Mouse (Mus musculus): ENCODE results near the gene Actn1. TPM values are rescaled to one million over a fixed set of nuclear protein-coding genes. Genes with fewer than 3 reads are reported as not detected.

The Actn1 gene
- total RNA-seq, 2 experiments from 2014 or later, result 107 to 115 TPM

DNA sequence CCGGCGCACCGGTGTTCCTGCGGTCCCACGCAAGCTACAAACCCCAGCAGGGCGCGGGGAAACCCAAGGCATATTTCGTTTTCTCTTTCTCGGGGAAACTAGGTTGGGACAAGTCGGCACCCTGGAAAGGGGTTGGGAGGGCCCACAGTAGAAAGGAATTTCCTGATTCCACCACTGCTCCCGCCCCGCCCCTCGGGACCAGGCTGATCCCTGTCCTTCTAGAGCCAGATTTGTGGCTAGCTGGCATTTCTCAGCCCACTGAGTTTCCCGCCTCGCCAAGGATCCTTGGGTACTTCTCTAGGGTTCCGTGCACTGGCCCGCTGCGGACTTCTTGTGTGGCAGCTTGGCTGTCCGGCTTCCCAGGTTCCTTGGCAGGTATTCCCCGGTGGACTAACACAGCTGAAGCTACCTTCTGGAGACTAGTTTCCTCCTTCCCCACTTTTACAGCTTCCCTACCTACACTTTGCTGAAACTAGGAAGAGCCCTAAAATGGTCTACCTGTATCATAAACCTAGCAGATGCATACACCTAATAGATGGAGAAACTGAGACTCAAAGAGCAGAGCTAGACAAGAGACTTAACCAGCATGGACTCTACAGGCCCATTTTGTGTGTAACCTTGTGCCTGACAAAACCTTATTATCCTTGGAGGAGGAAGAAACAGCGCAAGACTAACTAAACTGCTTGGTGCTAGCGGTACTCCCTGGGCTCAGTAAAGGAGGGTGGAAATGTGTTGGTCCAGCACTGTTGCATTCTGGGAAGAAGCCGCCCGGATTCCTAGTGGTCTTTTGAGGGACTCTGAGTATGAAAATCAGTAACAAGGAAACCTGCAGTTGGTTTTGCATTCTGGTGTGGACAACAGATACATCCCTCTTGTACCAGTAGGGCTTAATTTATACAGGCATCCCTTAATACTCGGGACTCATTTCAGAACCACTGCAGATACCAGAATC, 849 bp upstream of the Actn1 start:
- no peak for DNase-seq (ENCODE audit: low spot score in 2 of 2)

DNA sequence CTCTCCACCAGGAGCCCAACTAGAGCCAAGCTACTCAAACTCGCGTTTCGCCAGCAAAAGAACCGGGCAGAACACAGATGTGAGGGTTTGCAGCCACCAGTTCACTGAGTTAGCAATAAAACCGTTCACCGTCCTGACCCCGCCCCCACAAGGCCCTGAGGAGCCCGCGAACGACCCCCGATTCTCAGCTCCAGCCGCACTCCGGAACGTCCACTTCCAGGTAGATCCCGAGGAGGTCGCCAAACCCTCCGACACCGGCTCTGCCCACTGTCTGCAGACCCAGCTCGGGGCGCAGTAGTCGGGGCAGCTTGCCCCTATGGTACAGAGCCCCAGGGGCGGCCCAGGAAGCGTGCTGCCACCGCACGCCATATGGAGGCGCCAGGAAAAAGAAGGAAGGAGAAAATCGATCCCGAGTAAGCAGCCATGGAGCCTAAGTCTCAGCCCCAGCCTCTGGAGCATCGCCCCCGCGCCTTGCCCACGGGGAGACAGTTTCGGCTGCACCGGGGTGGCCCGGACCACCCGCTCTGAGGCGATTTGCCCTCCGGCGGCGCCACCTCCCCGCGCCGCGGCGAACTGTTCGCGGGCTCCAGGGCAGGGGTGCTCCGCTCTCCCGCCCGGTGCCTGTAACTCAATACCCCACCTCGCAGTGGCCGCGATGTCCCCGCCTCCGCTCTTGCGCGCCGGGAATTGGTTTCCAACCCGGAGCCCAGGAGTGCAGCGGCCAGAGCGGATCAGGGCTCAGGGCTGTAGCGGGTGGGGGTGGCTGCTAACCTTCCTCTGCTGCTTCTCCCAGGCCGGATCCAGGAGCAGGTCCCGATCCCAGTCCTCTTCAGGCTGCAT, 735 bp downstream of the Actn1 start:
- peak; percentile 51 to 61 for DNase-seq (ENCODE audit: low spot score in 2 of 2)

DNA sequence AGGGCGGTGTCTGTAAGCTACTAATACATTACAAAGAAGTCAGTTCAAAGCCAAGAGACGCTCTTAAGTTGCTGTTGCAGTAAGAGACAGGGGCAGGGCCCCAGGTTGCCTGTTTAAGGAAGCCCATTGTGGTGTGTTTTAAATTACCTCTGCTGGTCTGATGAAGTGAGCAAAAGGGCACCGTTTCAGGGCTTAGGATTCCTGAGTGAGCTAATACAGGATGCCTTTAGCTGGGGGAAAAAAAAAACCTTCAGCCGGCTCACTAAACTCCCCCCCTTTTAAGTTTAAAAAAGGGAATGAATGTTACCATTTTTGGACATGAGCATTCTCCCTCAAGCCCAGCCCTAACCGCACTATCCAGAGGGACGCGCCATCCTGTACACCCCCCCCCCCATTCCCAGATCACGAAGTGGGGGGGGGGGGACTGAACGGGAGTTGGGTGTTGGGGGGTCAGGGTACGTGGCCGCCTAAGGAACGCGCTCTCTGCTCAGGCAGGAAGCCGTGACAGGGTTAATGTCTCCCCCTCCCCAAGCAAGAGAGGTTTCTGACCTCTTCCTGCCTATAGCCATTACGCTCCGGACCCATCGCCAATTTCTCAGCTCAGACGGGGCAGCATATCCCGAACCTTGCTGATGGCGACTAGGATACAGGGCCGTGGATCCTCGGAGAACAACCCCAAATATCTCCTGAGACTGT, 1.5 kb downstream of the Actn1 start:
- no peak for DNase-seq (ENCODE audit: low spot score in 2 of 2)

DNA sequence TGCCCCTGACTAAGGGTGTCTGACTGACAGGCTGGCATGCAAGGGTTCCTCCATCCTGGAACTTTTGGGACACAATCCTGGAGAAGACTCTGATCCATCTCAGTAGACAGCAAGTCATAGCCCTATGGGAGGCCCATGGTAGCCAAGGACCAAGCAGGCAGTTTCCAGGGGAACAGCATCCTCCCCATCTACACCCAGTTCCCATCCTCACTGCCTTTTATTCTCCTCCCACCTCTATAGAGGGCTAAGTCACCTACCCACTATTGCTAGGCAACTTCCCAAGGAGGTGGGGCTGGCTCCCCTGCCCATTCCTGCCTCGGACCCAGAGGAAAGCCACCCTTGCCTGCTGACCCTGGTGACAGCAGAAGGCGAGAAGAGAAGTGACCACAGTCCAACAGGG, 8.2 kb downstream of the Actn1 start:
- DNase-seq (ENCODE audit: low spot score in 2 of 2), result no peak

DNA sequence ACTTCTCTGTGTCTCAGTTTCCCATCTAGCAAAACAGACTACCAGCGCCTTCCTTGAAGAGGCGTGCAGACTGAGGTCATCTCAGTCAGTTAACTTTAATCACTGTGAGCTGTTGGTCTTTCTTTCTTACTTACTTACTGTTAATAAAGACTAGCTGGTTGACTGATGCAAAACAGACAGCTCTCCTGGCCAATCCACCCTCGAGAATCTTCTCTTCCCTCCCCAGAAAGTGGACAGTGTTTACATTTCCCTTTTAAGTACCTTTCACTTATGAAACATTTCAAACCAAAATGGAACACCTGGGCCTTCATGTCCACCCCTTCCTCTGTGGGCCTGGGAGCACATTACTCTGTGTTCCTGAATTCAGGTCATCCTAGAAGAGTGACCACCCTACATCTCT, 8.6 kb downstream of the Actn1 start:
- no peak for DNase-seq (ENCODE audit: low spot score in 2 of 2)

DNA sequence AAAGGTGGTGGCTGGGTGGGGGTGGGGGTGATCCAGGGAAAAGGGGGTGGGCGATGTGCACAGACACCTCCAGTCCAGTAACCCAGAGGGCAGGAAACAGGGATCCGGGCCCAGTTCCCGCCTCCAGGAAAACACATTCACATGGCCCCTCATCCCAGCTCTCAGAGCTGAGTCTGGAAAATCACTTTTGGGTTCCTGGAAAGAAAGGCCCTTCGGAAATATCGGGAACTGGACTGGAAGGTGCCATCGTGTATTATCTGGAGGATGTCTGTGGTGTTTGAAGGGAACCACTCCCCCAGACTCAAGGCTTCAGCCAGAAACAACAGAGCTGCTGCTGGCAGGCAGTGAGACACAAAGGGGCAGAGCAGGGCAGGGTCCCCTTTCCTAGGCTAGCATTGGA, 10.6 kb downstream of the Actn1 start:
- DNase-seq (ENCODE audit: low spot score in 2 of 2), result no peak

DNA sequence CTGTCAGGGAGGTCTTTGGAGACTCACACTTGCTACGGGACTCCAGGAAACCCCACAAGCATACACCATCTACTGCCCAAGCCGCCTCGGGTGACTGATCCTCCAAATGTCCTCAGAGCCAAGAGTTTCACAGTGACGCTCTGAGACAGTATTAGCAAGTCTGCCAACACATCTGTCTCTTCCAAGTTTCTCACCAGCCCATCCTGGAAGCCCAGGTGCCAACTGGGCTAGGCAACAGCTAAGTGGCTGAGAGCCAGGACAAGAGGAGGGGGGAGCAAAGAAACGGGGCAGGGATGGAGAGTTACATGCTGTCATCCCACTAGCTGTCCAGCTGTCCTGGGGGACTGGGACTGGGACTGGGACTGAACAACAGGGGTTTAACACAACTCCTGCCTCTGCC, 13.1 kb downstream of the Actn1 start:
- DNase-seq (ENCODE audit: low spot score in 2 of 2), result no peak

DNA sequence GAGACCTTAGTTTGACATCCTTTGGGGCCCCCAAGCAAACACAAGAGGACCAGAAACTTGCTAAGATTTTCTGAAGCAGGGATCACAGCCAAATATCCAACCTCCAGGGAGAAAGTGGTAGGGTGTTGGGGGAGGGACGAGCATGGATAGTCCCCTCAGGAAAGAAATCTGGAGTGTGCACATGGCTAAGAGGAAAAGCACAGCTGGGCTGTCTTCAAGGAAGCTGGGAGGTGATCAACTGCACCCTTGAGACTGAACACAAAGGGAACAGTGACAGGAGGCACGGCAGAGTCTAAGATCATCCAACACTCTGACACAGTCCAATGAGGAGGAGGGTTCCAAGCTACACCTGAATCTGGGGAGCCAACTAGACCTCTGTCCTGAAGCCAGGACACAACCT, 13.7 kb downstream of the Actn1 start:
- DNase-seq (ENCODE audit: low spot score in 2 of 2), result no peak

DNA sequence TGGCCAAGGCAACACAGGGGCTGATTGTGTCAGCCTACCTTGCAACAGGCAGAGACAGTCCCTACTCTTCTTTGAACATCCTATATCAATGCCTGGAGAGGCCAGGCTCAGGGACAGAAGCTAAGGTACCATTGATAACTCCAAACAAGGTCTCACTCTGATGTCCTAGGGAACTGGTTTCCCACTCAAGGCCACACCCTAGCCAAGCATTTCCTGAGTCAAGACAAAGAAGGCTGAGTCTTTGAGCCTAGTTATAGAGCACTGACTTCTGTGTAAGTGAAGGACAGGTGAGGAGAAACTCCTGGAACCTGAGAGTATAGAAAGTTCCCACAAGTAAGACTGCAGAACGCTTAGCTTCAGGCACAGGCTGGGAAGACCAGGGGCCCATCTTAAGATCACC, 15.4 kb downstream of the Actn1 start:
- no peak for DNase-seq (ENCODE audit: low spot score in 2 of 2)

DNA sequence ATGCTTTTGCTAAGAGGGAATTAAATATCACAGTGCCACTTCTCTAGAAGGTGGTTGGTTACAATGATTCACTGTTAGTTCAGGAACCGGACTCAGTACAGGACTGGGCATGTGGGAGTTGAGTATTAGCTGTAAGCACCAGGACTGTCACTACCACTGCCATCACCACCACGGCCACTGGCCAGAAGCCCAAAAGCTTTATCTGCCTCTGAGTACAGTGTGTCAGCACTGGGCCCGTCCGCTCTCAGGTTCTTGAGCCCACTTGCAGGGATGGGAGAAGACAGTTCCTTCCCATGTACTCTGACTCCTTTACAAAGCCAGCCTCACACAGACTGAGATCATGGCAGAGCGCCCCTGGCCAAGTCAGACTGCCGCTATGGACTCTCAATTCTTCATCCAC, 16.0 kb downstream of the Actn1 start:
- no peak for DNase-seq (ENCODE audit: low spot score in 2 of 2)

DNA sequence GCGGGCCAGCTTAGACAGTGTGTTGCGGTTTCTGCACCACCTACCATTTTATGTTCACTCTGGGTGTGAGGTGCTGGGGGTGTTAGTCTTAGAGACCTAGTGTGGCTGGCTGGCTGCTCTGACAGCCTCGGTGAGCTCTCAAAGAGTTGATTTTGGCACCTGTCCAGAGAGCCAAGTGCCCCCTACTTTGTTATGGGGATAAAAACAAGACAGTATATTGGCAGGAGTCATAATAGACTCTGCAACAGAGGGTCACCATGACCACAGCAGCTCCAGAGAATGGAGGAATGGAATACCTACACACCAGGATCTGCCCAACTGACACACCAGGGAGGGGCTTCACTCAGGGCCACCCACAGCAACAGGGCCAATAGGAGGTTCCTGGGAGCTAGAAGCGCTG, 16.8 kb downstream of the Actn1 start:
- no peak for DNase-seq (ENCODE audit: low spot score in 2 of 2)

DNA sequence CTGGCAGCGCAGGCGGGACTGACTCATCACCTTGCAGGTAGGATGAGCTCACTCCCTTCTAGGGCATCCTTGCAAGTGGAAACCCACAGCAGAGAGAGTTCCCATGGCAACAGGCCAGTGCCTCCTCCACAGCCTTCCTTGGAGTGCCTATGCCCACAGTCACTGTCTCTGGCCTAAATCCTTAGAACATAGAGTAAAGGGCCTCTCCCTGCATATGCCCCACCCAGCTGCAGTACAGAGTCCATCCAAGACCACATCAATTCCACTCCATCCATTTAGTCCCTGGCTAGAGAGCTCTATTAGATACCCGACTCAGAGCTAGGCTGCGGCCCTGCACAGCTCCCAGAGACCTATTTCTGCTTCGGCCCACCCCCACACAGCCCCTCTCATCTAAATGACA, 20.7 kb downstream of the Actn1 start:
- DNase-seq (ENCODE audit: low spot score in 2 of 2), result peak; percentile 89

DNA sequence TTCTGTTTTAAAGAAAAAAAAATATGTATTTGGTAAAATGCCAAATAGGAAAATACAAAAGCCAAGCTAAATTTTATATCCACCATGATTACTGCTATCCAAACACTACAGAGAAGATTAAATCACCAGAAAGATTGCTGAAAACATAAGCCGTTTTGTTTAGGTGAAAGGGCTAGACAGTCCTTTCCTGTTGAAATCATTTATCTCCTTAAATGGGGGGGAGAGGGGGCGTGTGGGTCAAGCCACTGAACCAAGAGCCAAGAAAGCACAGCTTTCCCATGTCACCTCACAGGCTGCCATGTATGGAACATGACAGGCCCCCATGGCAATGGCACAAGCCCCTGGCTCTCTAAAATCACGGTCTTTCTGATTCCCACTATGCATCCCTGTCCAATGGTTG, 21.6 kb downstream of the Actn1 start:
- no peak for DNase-seq (ENCODE audit: low spot score in 2 of 2)

DNA sequence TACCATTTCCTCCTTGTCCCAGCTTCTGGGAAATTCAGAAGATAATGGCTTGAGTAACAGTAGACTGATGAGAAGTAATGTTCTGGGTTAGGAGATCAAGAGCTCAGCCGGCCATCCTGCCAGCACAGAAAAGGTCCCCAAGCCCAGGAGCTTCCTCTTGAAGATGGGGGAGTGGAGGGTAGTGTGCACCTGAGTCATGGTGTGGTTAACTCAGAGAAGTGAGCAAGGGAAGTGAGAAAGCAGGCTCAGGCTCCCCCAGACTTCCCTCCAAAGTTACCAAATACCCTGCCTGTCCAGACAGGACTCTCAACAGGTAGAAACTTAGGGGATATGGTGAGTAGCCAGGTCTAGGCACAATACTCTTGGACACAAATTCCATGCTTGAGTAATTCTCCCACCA, 24.9 kb downstream of the Actn1 start:
- no peak for DNase-seq (ENCODE audit: low spot score in 2 of 2)

DNA sequence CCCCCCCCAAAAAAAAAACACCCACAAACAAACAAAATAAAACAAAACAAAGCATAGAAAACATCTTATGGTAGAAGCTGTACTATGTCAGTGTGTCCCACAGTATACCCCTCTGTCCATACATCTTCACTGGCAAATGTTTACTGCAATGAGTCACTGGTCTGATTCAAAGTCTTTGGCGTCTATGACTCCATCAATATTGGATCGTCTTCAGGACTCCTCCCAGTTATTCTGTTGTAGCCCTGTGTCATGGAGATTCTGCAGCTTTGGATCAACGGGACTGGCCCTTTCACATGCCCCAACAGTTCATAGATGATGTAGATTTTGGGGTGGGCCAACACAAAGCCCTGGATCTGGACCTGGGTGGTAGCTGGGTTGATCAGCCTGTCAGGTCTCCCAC, 25.9 kb downstream of the Actn1 start:
- DNase-seq (ENCODE audit: low spot score in 2 of 2), result no peak

DNA sequence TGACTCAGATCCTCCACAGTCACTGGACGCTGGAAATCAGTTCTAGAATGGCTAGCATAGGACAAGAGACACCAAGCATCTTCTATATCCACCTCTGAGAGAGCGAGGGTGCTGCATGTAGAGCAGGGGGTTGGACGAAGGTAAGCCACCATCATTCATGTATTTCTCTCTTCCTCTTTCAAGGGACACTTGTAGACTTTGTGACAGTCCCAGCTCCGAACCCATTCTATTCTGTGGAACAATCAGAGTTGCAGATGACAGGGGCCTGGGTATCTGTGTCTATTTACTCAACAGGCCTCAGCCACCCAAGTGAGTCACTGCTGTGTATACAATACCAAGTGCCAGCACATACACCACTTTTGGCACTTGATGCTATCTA, 27.3 kb downstream of the Actn1 start:
- DNase-seq (ENCODE audit: low spot score in 2 of 2), result no peak

DNA sequence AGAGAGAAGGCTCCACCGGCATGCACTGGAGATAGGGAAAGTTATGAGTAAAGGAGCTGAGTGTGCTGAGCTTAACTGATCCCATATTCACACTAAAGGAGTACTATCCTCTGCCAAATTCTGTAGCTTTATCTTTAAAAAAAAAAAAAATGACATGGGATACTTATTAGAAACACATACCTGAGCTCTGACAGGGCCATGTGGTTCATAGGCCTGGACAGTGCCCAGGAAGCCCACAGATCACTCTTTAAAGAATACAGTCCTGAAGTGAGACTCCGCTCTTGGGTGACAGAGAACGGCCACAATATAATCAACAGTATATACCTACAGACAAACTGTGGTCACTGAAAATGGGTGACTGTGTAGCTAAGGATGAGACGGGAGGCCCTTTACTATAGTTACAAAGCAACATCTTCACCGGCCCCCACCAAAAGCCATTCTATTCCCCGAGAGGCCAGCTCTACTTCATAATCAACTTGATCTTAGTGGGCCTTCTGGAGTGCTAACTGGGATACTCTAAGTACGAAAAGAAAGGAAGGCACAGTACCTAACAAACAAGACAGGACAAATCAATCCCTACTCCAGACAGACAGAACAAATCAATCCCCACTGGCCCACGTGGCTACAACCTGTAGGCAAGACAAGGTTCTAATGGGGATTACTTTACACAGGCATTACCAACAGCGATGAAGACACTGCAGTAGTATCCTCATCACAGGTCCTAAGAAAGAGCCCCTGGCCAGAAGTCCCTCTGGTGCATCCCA, 27.9 kb downstream of the Actn1 start:
- DNase-seq (ENCODE audit: low spot score in 2 of 2), result no peak

DNA sequence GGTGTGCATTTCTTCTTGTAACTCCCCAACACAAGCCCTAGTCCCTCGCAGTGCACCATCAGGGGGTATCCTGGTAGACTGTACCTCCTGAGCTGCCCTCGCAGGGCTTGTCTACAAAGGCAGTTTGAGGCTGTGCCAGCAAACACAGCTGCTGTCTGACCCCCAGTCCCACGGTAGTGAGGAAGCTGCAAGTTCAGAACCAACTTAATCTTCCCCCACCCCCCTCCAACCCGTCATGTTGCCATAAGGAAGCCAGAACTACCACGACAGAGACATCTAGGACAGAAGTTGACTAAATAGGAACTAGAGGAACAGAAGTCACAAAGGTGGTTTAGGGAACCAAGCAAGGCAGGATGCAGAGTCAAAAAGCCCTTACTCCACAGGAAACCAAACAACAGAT, 28.9 kb downstream of the Actn1 start:
- DNase-seq (ENCODE audit: low spot score in 2 of 2), result no peak

DNA sequence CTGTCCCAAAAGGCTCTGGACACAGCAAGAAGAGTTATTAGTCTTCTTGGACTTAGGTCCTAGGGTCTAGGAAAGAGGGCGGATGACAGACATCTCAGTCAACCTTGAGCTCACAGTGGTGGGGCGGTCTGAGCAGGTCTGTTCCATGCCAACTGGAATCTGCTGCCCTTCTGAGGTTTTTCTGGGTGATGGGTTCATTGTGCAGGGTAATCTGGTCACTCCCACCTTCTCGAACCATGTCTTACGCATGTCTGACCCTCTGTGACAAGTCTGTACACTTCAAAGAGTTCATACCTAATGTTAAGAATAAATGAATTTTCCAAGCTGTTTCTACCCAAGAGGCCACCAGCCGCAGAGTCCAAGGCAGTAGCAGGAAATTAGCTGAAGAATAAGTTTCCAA, 29.3 kb downstream of the Actn1 start:
- no peak for DNase-seq (ENCODE audit: low spot score in 2 of 2)

DNA sequence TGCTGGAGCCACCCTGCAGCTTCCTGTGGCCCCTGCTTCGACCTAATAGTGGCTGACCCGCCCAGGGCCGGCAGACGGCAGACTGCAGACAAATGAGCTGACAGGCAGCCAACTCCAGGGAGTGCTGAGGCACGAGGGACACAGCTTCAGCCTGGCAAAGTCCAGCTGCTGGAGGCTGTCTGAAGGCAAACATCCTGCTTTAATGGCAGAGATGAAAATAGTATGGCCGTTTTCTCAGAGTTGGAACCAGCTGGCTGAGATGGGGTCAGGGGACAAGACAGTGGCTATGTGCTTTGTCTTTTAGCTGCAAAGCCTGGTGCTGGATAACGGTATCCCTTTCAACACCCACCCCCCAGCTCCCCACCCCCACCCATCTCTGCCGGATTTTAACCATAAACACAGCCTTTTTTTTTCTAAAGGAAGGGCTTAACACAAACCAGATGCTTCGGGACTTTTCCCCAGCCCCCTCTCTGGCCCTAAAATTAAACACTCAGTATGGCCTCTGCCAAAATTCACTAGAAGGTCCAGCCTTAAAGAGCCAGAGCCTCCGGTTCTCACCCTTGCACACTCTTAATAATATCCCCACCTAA, 30.0 kb downstream of the Actn1 start:
- peak; percentile 51 for DNase-seq (ENCODE audit: low spot score in 2 of 2)

Measured in left cerebral cortex, adult 18-20 months (tissue).